ENCODE assay signal across 8 mouse cellular contexts in the genomic region with DNA sequence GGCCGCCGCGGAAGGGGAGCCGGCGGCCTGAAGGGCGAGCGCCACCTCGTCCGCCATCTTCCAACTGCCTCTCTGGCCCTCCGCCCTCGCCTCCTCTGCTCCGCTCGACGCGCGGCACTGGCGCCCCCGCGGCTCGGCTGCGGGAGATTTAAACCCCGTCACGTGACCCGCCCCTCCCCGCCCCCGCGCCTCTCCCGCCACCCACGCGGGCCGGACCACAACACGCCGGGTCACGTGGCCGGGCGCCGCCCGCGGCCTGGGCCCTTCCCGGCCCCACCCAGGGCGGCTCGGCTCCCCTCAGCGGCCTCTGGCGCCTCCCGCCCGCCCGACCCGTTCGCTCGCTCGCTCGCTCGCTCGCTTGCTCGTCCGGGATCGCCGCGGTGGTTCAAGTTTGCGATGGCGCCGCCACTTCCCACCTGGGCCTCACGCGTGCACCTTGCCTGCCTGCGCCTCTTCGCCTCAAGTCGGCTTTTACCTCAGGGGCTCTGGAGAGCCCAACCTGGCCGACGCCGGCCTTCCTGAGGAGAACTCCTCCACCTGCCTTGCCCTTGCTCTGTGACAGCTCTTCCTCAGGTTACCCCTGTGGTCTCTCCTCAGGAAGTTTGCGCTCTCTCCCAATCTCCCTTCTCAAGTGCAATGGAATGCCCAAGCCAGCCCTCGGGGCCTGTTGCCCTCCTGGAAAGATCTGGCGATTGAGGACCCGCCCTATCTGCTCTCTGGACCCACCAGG. TPM values are rescaled to one million over a fixed set of nuclear protein-coding genes. Genes with fewer than 3 reads are reported as not detected.
DNase-seq lines count a peak whose midpoint lies in the region; ATAC-seq and TF ChIP-seq lines count a peak whose summit lies in the region.

No protein-coding gene starts in this region.

- H3K4me2 ChIP-seq in embryonic facial prominence, embryonic 14.5 days (ENCODE audit: low read depth, low read length) = peak overlapping the region; percentile 71
- peak overlapping the region; percentile 79 for H3K4me2 ChIP-seq in limb, embryonic 13.5 days (replicated peaks)
- peak overlapping the region; percentile 85 for H3K4me2 ChIP-seq in midbrain, embryonic 15.5 days

- 3% methylated on average over 62 of the region's 74 CpGs for WGBS in bone marrow, adult 2 months
- WGBS in embryonic facial prominence, embryonic 14.5 days = 2% methylated on average over 20 of the region's 74 CpGs
- under 1% methylated on average over 61 of the region's 74 CpGs for WGBS in limb, embryonic 13.5 days
- WGBS in midbrain, embryonic 15.5 days = 2% methylated on average over 72 of the region's 74 CpGs

- no peaks in the 10 kb centered on the region for H3K4me1 ChIP-seq in bone marrow, adult 2 months (ENCODE audit: control insufficient read depth, insufficient read depth, low read length)
- H3K4me1 ChIP-seq in embryonic facial prominence, embryonic 14.5 days (ENCODE audit: control insufficient read depth, insufficient read depth, low read length) = peaks cover 11% of the 10 kb centered on the region
- peaks cover 24% of the 10 kb centered on the region for H3K4me1 ChIP-seq in limb, embryonic 13.5 days
- H3K4me1 ChIP-seq in midbrain, embryonic 15.5 days = peaks cover 25% of the 10 kb centered on the region

- H3K36me3 ChIP-seq in embryonic facial prominence, embryonic 14.5 days (ENCODE audit: control insufficient read depth, insufficient read depth, low read length) = peaks cover 10% of the 10 kb centered on the region
- H3K36me3 ChIP-seq in limb, embryonic 13.5 days = peaks cover 13% of the 10 kb centered on the region
- H3K36me3 ChIP-seq in midbrain, embryonic 15.5 days (replicated peaks) = no peaks in the 10 kb centered on the region

- TF ChIP-seq CTCF in bone marrow, adult 2 months (IDR thresholded peaks at IDR 0.05; ENCODE audit: control insufficient read depth, insufficient read depth, low read length) = 0 out of 2 replicates have a peak, but pooled peaks have one; percentile 14

- peak overlapping the region; percentile 98 for H3K4me3 ChIP-seq in bone marrow, adult 2 months (replicated peaks; ENCODE audit: control insufficient read depth, low read depth, low read length)
- peak overlapping the region; percentile 81 for H3K4me3 ChIP-seq in embryonic facial prominence, embryonic 14.5 days (ENCODE audit: low read depth, low read length)
- peak overlapping the region; percentile 77 for H3K4me3 ChIP-seq in limb, embryonic 13.5 days
- H3K4me3 ChIP-seq in midbrain, embryonic 15.5 days = peak overlapping the region; percentile 90

- no peaks in the 10 kb centered on the region for H3K27me3 ChIP-seq in embryonic facial prominence, embryonic 14.5 days (replicated peaks; ENCODE audit: control insufficient read depth, insufficient read depth, low read length)
- H3K27me3 ChIP-seq in limb, embryonic 13.5 days = no peaks in the 10 kb centered on the region
- H3K27me3 ChIP-seq in midbrain, embryonic 15.5 days (replicated peaks) = no peaks in the 10 kb centered on the region

- peak overlapping the region; percentile 94 for H3K27ac ChIP-seq in bone marrow, adult 2 months (ENCODE audit: control insufficient read depth, insufficient read depth, low read depth, low read length, poor library complexity)
- peak overlapping the region; percentile 94 for H3K27ac ChIP-seq in embryonic facial prominence, embryonic 14.5 days (replicated peaks; ENCODE audit: low read depth, low read length)
- H3K27ac ChIP-seq in limb, embryonic 13.5 days = peak overlapping the region; percentile 94
- H3K27ac ChIP-seq in midbrain, embryonic 15.5 days = peak overlapping the region; percentile 94

- peak overlapping the region; percentile 98 for H3K9ac ChIP-seq in embryonic facial prominence, embryonic 14.5 days (ENCODE audit: low read depth, low read length)
- H3K9ac ChIP-seq in limb, embryonic 13.5 days = peak overlapping the region; percentile 95
- H3K9ac ChIP-seq in midbrain, embryonic 15.5 days = peak overlapping the region; percentile 91

- no peaks in the 10 kb centered on the region for H3K9me3 ChIP-seq in embryonic facial prominence, embryonic 14.5 days (ENCODE audit: control insufficient read depth, low read length)
- no peaks in the 10 kb centered on the region for H3K9me3 ChIP-seq in limb, embryonic 13.5 days
- no peaks in the 10 kb centered on the region for H3K9me3 ChIP-seq in midbrain, embryonic 15.5 days

- peak; percentile 95 for ATAC-seq in embryonic facial prominence, embryonic 14.5 days (ENCODE audit: low read depth)
- peak; percentile 96 for ATAC-seq in limb, embryonic 13.5 days (ENCODE audit: low FRiP score, low read depth)
- peak; percentile 97 for ATAC-seq in midbrain, embryonic 15.5 days (replicated peaks)

- DNase-seq in A20 (ENCODE audit: low read depth, low spot score) = peak; percentile 90
- DNase-seq in embryonic facial prominence, embryonic 14.5 days (ENCODE audit: low spot score) = peak; percentile 96
- DNase-seq in heart, adult 8-10 months (ENCODE audit: low spot score) = peak; percentile 83
- DNase-seq in kidney, adult 9 months = peak; percentile 87
- DNase-seq in spleen, adult 18-20 months = peak; percentile 87 to 90

- peak; percentile 99 for TF ChIP-seq POLR2A in bone marrow, adult 2 months (IDR thresholded peaks at IDR 0.05; ENCODE audit: borderline replicate concordance, control insufficient read depth, low read depth, low read length)

RNA-seq across cellular contexts. Expression of gene Sirt1, which starts 42.4 kb away (rescaled TPM):
- 11.9 and 19.4 TPM in 2 replicates for polyA plus RNA-seq in bone marrow, adult 2 months (2011; ENCODE audit: insufficient read depth, insufficient read length, low replicate concordance, missing spikeins)
- 6.8 and 7.5 TPM in 2 replicates for polyA plus RNA-seq in embryonic facial prominence, embryonic 14.5 days (2014; fragmentation: Nextera tagmentation; extraction: Ambion mirVana)
- 10 to 100 TPM in 2 of 4 experiments, 1 to 10 TPM in 2; 9.3 to 12.3 (median 10.7) TPM for total RNA-seq in heart, adult 8-10 months (2022)
- 6.5 and 7.3 TPM in 2 replicates for polyA plus RNA-seq in limb, embryonic 13.5 days (2015; fragmentation: Nextera tagmentation; extraction: Ambion mirVana)
- polyA plus RNA-seq in midbrain, embryonic 15.5 days (2015; fragmentation: Nextera tagmentation; extraction: Ambion mirVana) = 5.7 and 6.1 TPM in 2 replicates

RNA-seq across cellular contexts. Expression of gene Dnajc12, which starts 43.2 kb away (rescaled TPM):
- polyA plus RNA-seq in bone marrow, adult 2 months (2011; ENCODE audit: insufficient read depth, insufficient read length, low replicate concordance, missing spikeins) = 0.97 and 1.9 TPM in 2 replicates
- polyA plus RNA-seq in embryonic facial prominence, embryonic 14.5 days (2014; fragmentation: Nextera tagmentation; extraction: Ambion mirVana) = 8.3 and 10.1 TPM in 2 replicates
- 10 to 100 TPM; 14.6 to 19.2 (median 19.0) TPM for total RNA-seq in heart, adult 8-10 months (2022)
- polyA plus RNA-seq in limb, embryonic 13.5 days (2015; fragmentation: Nextera tagmentation; extraction: Ambion mirVana) = 12.0 and 12.8 TPM in 2 replicates
- polyA plus RNA-seq in midbrain, embryonic 15.5 days (2015; fragmentation: Nextera tagmentation; extraction: Ambion mirVana) = 18.0 and 20.3 TPM in 2 replicates

Comparison
In these comparisons a context has a peak if more than half of its experiments do, and no peak if none do; other contexts are left out.
1. Peak in every context shown above with its lines: DNase-seq, ATAC-seq, H3K4me3 ChIP-seq and H3K27ac ChIP-seq.